Mouse (Mus musculus) mature B cell (primary cell): ENCODE measurements around the gene Opalin.

Experiments
- in situ Hi-C: fragments of 300-500 bp; cut with MboI; formaldehyde crosslinking; loops from 2 replicates; pipeline ENCODE4 v1.14.3; 2019

The Opalin gene

GRCm38 (mm10) chr19:41073746-41074455, 3.0 kb downstream of the Opalin start:
- in situ Hi-C loops = no loop called here

DNA sequence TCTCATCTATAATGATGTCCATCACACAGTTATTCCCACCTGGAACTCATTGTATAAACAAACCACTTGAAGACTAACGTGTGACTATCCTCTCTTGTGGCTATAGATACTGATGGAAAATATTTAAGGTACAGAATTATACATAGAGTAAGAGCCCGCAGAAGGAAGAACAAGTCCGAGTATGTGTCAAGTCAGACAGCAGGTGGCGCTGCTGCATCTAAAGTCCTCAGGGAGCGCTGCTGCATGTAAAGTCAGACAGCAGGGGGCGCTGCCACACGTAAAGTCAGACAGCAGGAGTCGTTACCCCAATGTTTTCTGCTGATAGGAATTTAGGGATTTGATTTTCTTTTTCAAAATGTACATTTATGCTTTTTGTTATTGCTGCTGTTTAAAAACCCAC, 5.4 kb downstream of the Opalin start:
- in situ Hi-C loops = no loop called here

DNA sequence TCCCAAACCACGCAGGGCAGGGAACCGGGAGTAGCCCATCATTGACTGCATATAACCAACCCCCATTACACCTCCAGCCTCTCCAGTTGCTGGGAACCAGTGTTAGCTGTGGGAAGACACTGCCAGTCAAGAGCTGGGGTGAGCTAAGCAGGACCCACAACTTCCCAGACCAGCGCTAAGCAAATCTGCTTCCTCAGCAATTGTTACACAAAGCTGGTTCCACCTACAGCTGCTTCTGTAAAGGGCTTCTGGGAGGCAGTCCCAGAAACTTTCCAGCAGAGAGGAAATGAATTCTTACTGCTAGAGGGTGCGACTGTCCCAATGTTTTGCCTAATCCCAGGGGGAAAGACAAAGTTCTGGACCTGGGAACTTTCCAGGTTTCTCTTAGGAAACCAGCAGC, 22.2 kb downstream of the Opalin start:
- in situ Hi-C loops = no loop called here

DNA sequence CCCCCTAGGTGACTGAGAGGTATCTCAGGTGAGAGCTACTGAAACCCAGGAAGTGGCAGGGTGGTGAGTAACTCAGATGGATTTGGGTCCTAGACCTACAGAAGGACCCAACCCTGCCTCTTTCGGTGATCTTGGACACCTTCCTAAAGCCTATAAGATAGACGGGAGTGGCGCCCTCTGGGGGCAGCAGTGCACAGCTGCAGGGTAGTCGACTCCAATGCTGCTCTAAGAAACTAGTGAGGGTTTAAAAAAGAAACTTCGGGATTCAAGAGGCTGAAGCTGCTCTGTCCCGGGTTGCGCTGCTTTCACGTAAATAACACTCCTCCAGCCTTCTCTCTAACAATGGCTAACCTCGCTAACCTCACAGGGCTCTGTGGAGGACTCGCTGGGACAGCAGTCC, 23.4 kb downstream of the Opalin start:
- in situ Hi-C loops = no loop called here

GRCm38 (mm10) chr19:41052247-41052646, 24.7 kb downstream of the Opalin start:
- in situ Hi-C loops = no loop called here

GRCm38 (mm10) chr19:41051714-41052113, 25.2 kb downstream of the Opalin start:
- in situ Hi-C loops = no loop called here

- in situ Hi-C loops = no loop called here
Observed at GRCm38 (mm10) chr19:41048187-41048559, 28.7 kb downstream of the Opalin start.

DNA sequence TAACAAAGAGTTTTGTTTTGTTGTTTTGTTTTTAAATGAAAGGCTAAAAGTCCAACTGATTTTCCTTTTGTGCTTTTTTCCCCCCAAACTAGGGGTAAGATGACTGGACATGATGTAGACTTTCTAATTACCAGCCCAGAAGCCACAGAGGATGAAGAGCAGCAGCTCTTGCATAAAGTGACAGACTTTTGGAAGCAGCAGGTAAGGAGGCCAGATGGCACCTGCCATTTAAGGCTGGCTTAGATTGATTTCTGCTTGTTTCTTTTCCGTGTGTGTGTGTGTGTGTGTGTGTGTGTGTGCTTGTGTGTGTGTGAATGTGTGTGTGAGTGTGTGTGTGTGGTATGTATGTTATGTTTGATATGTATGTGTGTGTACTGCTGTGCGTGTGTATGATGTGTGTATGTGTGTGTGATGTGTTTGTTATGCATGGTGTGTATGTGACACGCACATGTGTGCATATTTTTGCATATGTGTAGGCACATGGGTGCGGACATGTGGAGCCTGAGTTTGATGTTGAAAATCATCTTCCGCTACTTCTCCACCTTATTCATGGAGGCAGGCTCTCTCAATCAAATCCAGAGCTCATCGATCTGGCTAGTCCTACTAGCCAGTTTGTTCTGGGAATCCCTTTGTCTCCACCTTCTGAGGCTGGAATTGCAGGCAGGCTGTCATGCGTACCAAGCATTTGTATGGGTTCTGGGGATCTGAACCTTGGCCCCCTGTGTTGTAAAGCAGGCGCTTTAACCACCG, 29.3 kb downstream of the Opalin start:
- in situ Hi-C loops = no loop called here

DNA sequence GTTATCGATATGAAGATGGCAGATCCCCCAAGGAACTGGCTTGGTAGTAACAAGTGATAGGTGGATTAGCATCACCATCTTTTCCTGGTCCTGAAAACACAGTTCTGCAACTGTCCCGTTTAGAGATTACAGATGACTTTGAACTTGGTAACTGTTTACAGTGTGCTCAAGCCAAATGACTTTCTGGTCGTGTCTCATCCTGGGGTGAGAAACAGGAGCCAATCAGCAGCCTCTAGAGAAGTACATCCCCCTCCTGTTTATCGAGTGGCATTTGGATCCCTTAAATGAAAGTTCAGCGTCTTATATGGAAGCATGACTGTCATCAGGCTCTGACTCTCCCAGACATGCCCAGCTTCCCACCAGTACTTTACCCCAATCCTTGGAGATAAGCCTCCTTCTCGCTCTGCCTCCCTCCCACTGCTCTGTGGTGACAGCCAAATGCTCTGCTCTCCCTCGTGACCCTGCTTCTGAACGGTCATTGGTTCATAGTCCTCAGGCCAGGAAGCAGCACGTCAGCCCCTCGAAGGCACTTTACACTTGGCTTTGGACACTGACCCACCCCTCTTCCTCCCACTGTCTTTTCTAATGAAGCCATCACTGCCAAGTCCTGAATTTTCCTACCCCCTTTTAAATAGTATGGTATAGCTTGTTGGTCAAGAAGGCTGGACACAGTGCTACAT, 31.7 kb downstream of the Opalin start:
- in situ Hi-C loops = no loop called here

DNA sequence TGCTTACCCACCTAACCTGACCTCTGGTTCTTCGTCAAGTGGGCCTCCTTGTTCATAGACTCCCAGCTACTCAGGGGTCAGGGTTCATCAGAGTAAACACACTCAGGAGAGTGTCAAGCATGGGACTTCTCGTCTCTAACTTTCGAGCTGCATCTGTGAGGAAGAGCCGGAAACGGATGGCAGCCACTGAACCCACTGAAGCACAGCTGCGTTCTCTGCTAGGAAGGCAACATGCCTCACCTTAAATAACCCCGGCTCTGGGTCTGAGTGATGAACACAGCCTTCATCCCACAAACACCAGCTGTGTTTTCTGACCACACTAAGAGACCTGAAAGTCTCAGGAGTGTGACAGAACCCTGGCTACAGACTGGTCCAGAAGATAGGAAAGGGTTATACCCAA, 37.8 kb downstream of the Opalin start:
- in situ Hi-C loops = no loop called here

- in situ Hi-C loops = no loop called here
Observed at GRCm38 (mm10) chr19:41035809-41036551, 40.9 kb downstream of the Opalin start.

- in situ Hi-C loops = no loop called here
Observed at GRCm38 (mm10) chr19:41031869-41032268, 45.0 kb downstream of the Opalin start.

DNA sequence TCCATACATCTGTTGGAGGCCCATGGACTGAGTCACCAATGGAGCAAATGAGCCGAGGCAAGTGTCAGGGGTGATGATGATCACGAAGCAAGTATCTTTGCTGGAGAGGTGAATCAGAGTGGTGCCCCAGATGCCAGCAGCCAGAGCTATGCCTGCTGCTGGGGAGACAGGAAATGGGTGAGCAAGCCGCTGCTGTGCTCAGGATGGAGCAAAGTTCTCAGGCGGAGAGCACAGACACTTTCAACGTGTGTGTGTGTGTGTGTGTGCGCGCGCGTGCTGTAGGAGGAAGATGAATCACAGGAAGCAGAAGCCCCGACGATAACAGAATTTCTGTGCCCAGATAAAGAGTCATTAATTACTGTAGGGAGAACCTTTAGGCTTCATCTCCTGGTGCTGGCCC, 45.9 kb downstream of the Opalin start:
- in situ Hi-C loops = no loop called here

DNA sequence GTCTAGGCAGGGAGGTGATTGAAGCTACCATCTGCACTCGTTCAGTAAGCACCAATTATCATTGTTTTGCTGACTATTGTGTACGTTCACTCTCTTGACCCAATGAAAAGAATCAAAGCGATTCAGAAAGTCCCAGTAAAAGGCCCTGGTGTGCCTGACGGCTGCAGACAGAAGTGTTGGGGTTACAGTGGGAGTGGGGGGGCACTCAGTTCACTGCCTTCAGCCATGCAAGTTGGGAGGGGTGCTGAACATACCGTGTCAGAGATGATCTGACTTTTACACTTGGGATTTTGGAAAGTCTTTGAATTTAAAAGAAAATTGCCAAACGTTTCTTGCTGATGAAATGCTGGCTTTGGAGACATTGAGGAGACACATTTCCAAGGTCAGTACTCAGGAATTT, 46.8 kb downstream of the Opalin start:
- in situ Hi-C loops = no loop called here

DNA sequence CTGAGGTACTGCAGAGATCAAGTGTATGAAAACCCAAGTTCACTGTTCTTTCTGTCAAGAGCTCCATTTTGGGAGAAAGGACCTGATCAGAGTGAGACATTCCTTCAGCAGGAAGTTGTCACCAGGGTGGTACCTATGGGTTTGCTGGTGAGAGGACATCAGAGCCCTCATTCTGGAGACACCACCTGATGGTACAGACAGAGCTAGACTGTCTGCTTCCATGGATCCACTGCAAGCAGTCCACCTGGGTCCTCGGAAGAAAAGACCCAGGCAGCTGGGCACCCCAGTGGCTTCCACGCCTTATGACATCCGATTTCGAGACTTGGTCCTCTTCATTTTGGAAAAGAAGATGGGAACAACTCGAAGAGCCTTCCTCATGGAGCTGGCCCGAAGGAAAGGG, 47.7 kb downstream of the Opalin start, which contains the start of gene Dntt:
Dntt (plus strand) TSS at position 57 of the 400 bp plus-strand sequence.
- in situ Hi-C loops = no loop called here

DNA sequence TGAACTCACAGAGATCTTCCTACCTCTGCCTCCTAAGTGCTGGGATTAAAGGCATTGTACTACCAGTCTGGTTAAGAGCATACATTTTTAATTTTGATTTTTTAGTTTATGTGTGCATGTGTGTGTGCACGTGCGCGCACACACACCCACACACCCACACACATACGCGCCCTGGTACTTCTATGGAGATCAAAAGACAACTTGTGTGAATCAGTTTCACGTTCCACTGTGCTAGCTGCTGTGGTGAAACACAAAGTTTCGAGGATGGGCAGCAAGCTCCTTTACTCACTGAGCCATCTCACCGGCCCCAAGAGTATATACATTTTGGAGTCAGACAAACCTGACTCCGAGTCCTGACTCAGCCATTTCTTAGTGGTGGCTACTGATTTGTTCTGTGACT, 49.3 kb downstream of the Opalin start:
- in situ Hi-C loops = no loop called here

- in situ Hi-C loops = no loop called here
Observed at GRCm38 (mm10) chr19:41027024-41027423, 49.9 kb downstream of the Opalin start.

DNA sequence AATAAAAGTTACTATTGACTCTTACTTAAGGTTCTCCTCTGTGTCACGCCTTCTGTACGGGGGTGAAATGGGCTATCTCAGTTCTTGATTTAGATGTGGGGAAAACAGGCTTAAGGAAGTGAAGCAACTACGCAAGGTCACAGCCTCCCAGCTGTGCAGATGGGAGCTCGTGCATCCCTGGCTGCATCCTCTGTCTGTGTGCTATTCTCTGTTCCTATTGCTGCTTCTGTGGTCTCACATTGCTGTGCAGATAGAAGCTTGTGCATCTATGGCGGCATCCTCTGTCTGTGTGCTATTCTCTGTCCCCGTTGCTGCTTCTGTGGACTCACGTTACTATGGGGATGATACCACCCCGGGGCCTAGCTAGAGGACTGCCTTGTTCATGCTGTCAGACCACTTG, 50.4 kb downstream of the Opalin start:
- in situ Hi-C loops = no loop called here

DNA sequence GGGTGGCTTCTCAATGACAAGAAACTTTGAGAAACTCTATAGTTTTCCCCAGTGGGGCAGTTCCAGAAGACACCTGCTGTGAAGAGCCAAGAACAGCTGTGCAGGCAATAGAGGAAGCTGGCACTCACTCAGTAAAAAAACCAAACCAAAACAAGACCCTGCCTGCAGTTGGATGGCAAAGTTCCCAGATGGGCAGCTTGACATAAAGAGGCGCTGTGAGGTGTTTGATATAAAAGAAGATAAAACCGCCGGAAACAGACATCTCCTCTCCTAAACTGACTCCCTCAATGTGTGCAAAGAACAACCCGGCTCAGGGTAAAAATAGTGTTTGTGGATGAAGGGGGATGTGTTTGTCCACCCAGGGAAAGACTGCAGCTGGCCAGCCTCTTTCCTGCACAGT, 54.7 kb downstream of the Opalin start:
- in situ Hi-C loops = no loop called here

- in situ Hi-C loops = no loop called here
Observed at GRCm38 (mm10) chr19:41020537-41020936, 56.4 kb downstream of the Opalin start.

DNA sequence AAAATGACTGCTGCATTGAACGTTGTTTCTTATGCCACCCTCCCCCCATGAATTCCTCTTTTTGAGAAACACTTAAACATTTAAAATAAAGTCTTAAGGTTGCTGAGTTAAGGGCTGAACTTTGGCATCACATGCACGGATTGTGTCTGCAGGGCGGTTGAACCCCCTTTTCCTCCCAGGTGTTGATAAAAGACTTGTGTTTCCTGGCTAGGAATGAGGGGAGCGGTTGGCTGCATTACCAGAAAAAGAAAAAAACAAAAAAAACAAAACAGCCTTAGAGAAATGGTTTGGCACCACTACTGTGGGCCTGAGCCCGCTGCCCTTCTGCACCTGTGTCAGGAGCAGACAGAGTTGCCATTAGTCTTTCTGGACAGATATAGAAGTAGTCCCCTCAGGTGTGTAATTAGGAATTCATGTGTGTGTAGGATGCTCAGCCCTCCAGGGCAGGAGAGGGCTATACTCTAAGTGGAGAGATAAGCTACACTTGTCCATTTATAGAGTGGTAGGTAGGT, 57.7 kb downstream of the Opalin start:
- in situ Hi-C loops = no loop called here
